Mouse (Mus musculus) brain, adult 2 months (tissue): Measurements from ENCODE around the gene Ttc7.

ENCODE experiments used
- DNase-seq: peaks from one replicate; pipeline ENCODE4 v3.0.0; 2011; ENCODE audit warnings: low read depth, low spot score

The Ttc7 gene

GRCm38 (mm10) chr17:87282706-87283053 lies at the start of gene Ttc7:
TSS of gene Ttc7 (plus strand) at chr17:87282886.
- DNase-seq, result peak; percentile 94

DNA sequence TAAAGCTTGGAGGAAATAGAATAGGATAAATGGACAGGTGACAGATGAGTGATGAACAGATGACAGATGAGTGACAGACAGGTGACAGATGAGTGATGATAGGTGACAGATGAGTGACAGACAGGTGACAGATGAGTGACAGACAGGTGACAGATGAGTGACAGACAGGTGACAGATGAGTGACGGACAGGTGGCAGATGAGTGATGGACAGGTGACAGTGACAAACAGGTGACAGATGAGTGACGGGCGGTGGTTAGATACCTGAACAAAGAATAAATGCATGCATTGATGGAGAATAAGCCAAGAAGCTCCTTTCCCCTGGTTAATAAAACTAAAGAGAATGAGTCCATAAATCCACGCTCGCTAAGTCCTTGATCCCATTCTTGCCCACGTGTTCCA lies 47.7 kb upstream of the Ttc7 start:
- DNase-seq, result no peak

- peak; percentile 64 for DNase-seq
These were observed 45.7 kb upstream of the Ttc7 start for GRCm38 (mm10) chr17:87236725-87237650.

DNA sequence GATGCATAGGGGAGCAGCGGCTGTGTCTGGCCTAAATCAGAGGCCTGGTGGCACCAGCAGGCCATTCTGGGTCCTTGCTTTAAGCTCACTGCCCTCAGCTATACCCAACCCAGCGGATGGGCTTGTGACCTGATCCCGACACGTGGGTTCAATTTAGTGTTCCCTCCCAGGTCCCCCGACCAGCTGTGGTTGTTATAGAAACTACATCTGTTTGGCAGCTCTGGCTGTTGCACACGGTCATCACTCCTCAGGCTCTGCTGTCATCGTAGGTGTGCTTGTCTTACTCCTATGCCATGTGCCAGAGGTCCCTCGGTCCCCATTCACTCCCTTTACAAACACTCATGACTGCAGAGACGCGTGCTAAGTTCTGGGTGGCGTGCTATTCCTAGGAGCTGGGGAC lies 44.9 kb upstream of the Ttc7 start:
- no peak for DNase-seq

DNA sequence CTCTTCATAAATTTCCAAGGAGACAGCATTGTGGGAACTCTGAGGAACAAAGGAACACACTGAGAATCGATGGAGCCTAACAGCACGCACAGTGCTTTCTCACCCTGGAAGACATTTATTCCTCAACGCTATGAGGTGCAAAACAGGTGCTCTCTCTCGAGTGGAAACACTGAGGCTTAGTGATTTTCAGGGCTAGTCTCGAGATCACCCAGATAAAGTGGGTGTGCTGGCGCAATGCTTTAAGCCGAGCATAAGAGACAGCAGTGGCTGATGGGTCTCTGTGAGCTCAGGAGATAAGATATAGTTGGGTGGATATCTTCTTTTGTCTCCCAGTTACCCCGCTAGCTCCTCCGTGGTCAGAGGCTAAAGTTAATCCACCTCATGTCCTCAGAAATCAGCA lies 36.6 kb upstream of the Ttc7 start:
- no peak for DNase-seq

GRCm38 (mm10) chr17:87254384-87254783 lies 28.3 kb upstream of the Ttc7 start:
- DNase-seq, result peak; percentile 21

GRCm38 (mm10) chr17:87255672-87256071 lies 27.0 kb upstream of the Ttc7 start:
- no peak for DNase-seq

- DNase-seq, result no peak
These were observed 19.3 kb upstream of the Ttc7 start for GRCm38 (mm10) chr17:87263401-87263800.

- DNase-seq, result no peak
These were observed 18.4 kb upstream of the Ttc7 start for GRCm38 (mm10) chr17:87264054-87264830.

- peak; percentile 29 for DNase-seq
These were observed 17.5 kb upstream of the Ttc7 start for GRCm38 (mm10) chr17:87264927-87265791.

DNA sequence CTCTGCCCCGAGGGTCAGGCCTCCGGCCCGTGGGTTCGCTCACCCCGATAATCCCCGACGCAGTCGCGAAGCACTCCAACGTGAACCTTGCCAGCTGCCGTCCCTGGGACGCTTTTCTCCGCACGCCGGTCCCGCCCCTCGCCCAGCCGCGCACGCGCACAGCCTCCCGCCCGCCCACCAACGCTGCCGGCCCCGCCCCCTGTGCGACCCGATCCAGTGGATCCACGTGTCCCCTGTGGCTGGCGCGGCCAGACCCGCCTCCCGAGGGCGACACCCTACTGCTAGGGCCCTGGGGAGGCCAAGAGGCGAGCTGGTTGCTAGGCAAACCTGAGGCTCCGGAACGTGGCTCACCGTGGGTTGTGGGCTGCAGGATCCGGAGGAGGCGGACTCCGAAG lies 16.9 kb upstream of the Ttc7 start, which contains the start of gene Mcfd2:
TSS of gene Mcfd2 (minus strand) at position 144 of the 395 bp plus-strand sequence.
- peak; percentile 95 for DNase-seq

GRCm38 (mm10) chr17:87269454-87269853 lies 13.2 kb upstream of the Ttc7 start:
- DNase-seq, result peak; percentile 44

GRCm38 (mm10) chr17:87275363-87276341 lies 7.0 kb upstream of the Ttc7 start:
- DNase-seq, result peak; percentile 30

GRCm38 (mm10) chr17:87282007-87282705 lies 530 bp upstream of the Ttc7 start:
- DNase-seq, result peak; percentile 85

DNA sequence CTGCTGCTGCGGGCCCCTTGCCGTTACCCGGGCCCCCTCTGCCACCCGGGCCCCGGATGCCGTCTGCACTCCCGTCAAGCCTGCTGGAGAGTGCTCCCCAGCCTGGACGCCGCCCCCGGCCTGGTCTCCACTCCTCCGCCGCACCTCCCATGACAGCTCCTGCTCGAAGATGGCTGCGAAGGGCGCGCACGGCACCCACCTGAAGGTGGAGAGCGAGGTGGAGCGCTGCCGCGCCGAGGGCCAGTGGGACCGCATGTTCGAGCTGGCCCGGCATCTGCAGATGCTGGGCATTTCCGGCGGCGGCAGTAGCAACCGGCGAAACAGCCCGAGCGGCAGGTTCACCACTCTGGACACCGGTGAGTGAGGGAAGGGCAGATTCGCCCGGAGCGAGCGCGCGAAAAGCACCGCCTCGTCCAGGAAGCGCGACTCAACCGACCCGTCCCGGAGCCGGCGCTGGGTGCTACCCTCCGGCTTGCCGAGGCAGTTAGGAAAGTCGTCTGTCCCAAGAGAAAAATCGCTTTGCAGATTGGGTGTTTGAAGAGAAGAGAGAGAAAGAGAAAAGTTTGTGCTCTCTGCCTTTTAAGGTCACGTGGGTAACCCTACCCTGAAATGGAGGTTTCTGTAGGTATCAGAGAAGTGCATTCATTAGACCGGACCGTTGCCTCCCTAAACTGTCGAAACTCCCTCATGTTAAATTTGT lies 519 bp downstream of the Ttc7 start:
- peak; percentile 48 for DNase-seq

- DNase-seq, result peak; percentile 11
These were observed 1.2 kb downstream of the Ttc7 start for GRCm38 (mm10) chr17:87283755-87284481.

DNA sequence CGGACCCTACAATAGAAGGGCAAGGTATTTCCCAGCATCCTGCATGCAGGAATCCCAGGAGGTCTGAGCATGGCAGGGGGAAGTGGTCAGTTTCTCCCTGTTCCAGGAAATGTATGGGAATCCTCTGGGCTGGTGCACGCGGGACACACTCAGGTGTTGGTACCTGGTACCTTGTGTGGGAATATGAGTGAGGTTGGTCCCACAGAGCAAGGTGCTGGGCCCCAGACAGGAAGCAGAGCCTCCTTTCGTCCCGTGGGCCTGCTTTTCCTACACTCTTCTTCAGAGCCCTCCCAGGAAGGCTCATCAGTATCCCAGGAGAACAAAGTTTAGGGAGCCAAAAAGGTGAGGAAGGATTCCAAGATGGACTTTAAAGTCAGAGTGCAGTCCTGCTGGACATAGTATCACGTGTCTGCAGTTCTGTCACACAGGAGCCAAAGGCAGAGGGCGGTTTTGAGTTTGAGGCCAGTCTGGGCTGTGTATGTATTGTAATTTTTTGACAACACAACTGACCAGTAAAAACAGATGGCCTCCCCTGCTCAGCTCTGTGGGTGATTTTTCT lies 1.9 kb downstream of the Ttc7 start:
- peak; percentile 26 for DNase-seq
